Mouse (Mus musculus) forebrain, embryonic 14.5 days (tissue): ENCODE measurements at regions not wholly inside any gene's neighbourhood (a gene's known extent, or its start where the extent isn't known, plus 50 kb on each side); places are given as distances from the start of the nearest gene placed in this dataset.

Source experiments
- ATAC-seq: fragments of 200-750 bp; cut with Nextera tagmentation; 2 replicates; pipeline ENCODE4 v1.8.0; 2017; ENCODE audit warnings: mild to moderate bottlenecking, moderate library complexity
- DNase-seq: peaks from one replicate; pipeline ENCODE4 v3.0.0-alpha.2; 2015; ENCODE audit warnings: low spot score
- H3K27ac ChIP-seq: fragments of 300-500 bp; sonication (generic); 2 replicates; pipeline ENCODE4 v1.5.1; 2014; ENCODE audit warnings: low read depth, mild to moderate bottlenecking, control low read depth, low read length, moderate library complexity
- H3K27me3 ChIP-seq: fragments of 300-500 bp; sonication (generic); replicated peaks from 2 replicates; pipeline ENCODE4 v1.6.1; 2014; ENCODE audit warnings: low read length, control low read depth, mixed read lengths; ENCODE audit not compliant: control insufficient read depth, insufficient read depth
- H3K36me3 ChIP-seq: fragments of 300-500 bp; sonication (generic); 2 replicates; pipeline ENCODE4 v1.6.1; 2014; ENCODE audit warnings: low read length, control low read depth; ENCODE audit not compliant: control insufficient read depth, insufficient read depth
- H3K4me1 ChIP-seq: fragments of 300-500 bp; sonication (generic); 2 replicates; pipeline ENCODE4 v1.6.1; 2014; ENCODE audit warnings: antibody characterized with exemption, low read length, control low read depth; ENCODE audit not compliant: control insufficient read depth, insufficient read depth
- H3K4me2 ChIP-seq: fragments of 300-500 bp; sonication (generic); 2 replicates; pipeline ENCODE4 v1.6.1; 2014; ENCODE audit warnings: mild to moderate bottlenecking, control low read depth, low read length
- H3K4me3 ChIP-seq: fragments of 300-500 bp; sonication (generic); 2 replicates; pipeline ENCODE4 v1.5.1; 2014; ENCODE audit warnings: low read depth, low read length, control low read depth
- H3K9ac ChIP-seq: fragments of 300-500 bp; sonication (generic); 2 replicates; pipeline ENCODE4 v1.6.1; 2014; ENCODE audit warnings: mild to moderate bottlenecking, low read length, control low read depth, moderate library complexity
- H3K9me3 ChIP-seq: fragments of 300-500 bp; sonication (generic); replicated peaks from 2 replicates; pipeline ENCODE4 v1.6.1; 2016; ENCODE audit warnings: low read length, control low read depth, mixed read lengths; ENCODE audit not compliant: control insufficient read depth
- WGBS: fragments of 180-500 bp; shearing (Covaris S2); extraction: QIAGEN DNeasy Blood & Tissue Kit; methylation state at CpG from one replicate; pipeline ENCODE4 v1.1.7; 2014; 5-methylcytosine and 5-hydroxymethylcytosine counted together

DNA sequence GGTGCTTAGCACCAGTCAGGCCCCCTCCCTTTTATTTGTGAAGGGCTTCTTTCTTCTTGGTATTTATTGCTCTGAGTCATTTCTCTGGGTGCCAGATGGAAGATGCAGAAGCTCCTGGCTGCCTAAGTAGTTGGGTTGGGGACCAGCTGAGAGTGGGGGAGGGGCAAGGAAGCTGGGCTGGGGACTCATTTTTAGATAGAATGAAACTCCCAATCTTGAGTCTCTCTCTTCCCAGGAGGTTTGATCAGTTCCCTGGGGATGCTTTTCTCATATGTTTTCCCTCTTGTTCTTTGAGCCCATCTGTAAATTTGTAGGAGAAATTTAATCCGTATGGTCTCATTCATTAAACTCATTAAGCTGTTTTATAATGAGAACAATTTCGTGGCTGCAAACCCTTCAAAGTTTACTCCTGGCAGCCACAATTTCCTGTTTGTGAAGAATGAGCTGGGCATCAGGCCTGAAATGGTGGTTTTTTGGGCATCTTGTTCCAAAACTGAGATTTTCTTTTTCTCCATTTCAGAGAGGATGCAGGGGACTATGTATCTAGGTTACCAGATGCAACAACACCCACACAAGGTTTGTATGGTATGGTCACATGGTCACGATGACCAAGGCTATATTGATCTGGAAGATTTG is 98.9 kb upstream of the Slit3 start:
- Histone ChIP-seq H3K9me3 (no peaks in the 10 kb centered on the region), H3K36me3 (no peaks in the 10 kb centered on the region), H3K4me1 (no peaks in the 10 kb centered on the region), H3K4me3 (no peak overlapping the region), H3K27me3 (no peaks in the 10 kb centered on the region), H3K9ac (no peak overlapping the region), H3K4me2 (no peak overlapping the region), H3K27ac (no peak overlapping the region)
- peak; percentile 57 for DNase-seq
- ATAC-seq: no peak
- 55% methylated on average over 3 of the region's 3 CpGs for WGBS

DNA sequence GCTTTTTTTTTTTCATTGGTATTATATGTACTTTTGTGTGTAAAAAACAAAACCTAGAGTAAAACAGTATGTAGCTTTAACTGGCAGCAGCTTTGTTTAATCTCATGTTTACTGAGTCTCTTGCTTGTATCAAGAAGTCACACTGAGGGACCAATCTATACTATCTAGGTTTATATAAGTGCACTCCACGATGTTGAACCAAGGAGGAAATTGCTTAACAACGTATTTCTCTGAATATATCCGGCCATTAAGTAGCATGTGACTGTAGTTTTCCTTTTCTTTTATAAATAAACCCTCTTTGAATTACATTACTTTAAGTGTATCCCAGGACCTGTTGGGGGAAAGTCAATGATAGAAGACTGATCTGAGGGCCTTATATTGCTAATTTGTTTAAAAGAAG is 104.0 kb upstream of the Slit3 start:
- ATAC-seq: no peak
- H3K9ac ChIP-seq: no peak overlapping the region
- WGBS: 84% methylated on average over 3 of the region's 3 CpGs
- no peaks in the 10 kb centered on the region for H3K36me3 ChIP-seq
- H3K4me1 ChIP-seq: no peaks in the 10 kb centered on the region
- DNase-seq: no peak
- no peak overlapping the region for H3K4me2 ChIP-seq
- H3K4me3 ChIP-seq: no peak overlapping the region
- no peaks in the 10 kb centered on the region for H3K27me3 ChIP-seq
- H3K9me3 ChIP-seq: no peaks in the 10 kb centered on the region
- no peak overlapping the region for H3K27ac ChIP-seq

DNA sequence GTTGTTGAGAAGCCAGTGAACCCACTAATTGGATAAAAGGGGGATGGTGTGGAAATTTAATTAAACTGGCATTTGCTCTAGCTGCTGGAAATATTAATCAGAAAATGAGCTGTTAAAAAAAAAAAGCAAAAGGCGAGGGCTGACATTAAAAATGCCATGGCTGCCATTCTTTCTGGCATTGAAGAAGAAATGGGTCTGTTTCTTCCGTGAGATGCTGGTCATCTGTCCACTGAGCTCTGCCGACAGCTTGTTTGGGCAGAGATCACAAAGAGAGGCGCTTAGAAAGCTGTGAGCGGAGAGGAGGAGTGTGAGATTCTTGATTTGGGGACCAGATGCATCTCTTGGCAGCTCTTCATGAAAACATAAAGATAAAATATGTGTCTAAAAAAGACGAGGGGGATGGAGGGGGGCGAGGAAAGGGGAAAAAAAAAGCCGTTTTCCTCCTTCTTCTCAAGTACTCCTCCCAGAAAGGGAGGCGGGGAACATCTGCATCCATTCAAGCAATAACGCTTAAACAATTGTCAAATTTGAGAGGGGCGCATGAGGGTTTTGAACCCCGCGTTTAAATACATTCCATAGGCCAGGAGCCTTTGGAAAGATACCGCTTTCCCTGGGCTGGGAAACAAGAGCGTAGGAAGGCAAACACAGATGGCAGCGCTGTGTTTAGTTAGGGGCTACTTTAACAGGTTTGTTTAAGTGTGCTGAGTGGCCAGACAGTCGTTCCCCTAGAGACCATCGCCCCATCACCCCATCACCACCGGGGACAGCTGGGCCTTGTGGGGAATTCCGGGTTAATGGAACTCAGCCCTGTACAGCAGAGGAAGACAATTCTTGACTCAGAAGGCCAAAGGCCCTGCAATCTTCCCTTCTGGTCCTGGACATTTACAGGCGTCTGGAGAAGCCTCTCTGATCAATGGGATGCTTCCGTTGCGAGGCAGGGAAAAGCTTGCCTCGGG is 109.2 kb upstream of the Slit3 start:
- Histone ChIP-seq H3K27ac (peak overlapping the region; percentile 65), H3K9ac (no peak overlapping the region), H3K4me2 (no peak overlapping the region), H3K36me3 (no peaks in the 10 kb centered on the region), H3K27me3 (no peaks in the 10 kb centered on the region), H3K4me3 (no peak overlapping the region), H3K9me3 (no peaks in the 10 kb centered on the region), H3K4me1 (peaks cover 9% of the 10 kb centered on the region)
- ATAC-seq (peak; percentile 77), DNase-seq (peak; percentile 84)
- WGBS: 58% methylated on average over 24 of the region's 24 CpGs

DNA sequence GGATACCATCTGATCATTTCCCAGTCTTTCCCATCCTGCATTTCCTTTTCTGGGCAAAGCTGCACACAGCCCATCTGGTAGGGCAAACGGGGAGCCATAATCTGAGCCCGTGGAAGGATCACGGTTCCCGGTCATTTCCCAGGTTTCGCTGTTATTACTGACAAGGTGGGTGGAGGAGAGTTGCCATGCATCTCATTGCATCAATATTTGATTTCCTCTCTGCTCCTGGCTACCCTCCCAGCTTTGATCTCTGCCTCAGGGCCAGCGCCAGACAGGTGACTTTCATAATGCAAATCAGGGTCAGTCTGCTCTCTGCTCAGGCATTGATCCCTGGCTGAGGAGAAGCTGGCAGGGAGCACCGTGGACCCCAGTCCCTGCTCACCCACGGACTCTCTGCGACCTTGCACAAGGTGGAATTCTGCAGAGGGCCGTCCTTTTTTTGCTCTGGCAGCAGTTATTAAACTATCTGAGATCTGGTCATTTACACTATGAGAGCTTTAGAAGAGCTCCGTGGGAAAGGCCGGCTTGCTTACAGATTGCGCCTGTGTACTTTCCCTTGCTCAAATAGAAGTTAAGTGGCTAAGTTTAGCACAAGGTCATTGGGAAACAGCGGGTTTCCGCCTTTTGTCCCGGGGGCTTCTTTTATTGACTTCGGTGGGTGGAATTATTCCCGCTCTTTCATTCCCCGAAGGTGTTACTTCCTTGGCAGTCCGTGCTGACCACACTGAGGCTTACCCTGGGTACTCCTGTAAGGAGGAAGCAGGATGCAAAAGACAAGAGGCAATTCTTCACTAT is 114.1 kb upstream of the Slit3 start:
- DNase-seq (peak; percentile 8), ATAC-seq (no peak)
- H3K27ac ChIP-seq: no peak overlapping the region
- no peaks in the 10 kb centered on the region for H3K9me3 ChIP-seq
- peaks cover 11% of the 10 kb centered on the region for H3K4me1 ChIP-seq
- no peaks in the 10 kb centered on the region for H3K27me3 ChIP-seq
- H3K36me3 ChIP-seq: no peaks in the 10 kb centered on the region
- 47% methylated on average over 20 of the region's 20 CpGs for WGBS
- H3K9ac ChIP-seq: no peak overlapping the region
- H3K4me3 ChIP-seq: no peak overlapping the region
- H3K4me2 ChIP-seq: no peak overlapping the region

DNA sequence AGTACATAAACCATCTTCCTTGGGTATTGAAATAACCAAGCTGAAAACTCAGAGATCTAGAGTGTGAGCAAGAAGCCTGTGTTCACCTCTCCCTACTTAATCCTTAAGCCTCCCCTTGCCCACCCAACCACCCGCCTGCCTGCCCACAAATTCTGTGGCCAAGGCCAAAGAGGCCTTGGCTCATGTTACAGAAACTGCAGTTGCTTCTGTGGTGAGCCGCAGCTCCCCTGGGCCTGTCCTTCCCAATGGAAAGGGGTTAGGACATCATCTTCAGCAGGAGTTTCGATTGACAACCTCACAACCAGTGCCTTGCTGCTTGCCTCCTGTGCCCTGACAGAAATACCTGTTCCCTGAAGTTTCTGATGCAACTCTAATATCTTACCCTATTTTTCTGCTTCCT is 115.9 kb upstream of the Slit3 start:
- ATAC-seq (no peak), DNase-seq (no peak)
- no peak overlapping the region for H3K9ac ChIP-seq
- no peak overlapping the region for H3K4me2 ChIP-seq
- peaks cover 4% of the 10 kb centered on the region for H3K4me1 ChIP-seq
- no peak overlapping the region for H3K27ac ChIP-seq
- no peak overlapping the region for H3K4me3 ChIP-seq
- H3K9me3 ChIP-seq: no peaks in the 10 kb centered on the region
- no peaks in the 10 kb centered on the region for H3K27me3 ChIP-seq
- 80% methylated on average over 3 of the region's 3 CpGs for WGBS
- H3K36me3 ChIP-seq: no peaks in the 10 kb centered on the region

DNA sequence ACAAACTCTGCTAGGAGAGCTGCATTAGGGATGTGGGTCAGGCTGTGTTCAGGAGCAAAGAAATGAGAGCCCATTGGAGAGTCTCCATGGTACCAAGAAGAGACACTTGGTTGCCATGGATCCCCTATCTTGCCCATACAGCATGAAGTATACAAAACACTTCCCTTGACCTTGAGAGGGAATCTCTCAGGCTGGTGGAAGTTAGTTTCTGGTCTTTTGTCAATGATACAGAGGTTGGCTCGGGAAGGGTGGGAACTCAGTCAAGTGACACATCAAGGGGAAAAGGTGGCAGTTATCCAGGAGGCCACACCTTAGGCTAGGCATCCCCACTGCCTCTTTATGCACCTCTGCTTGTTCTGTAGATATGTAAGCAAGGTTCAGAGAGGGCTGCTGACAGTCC is 116.6 kb upstream of the Slit3 start:
- DNase-seq (no peak), ATAC-seq (no peak)
- no peak overlapping the region for H3K4me2 ChIP-seq
- WGBS: 50% methylated on average over 1 of the region's 1 CpGs
- H3K36me3 ChIP-seq: no peaks in the 10 kb centered on the region
- H3K4me1 ChIP-seq: peaks cover 4% of the 10 kb centered on the region
- H3K9me3 ChIP-seq: no peaks in the 10 kb centered on the region
- H3K27ac ChIP-seq: no peak overlapping the region
- H3K27me3 ChIP-seq: no peaks in the 10 kb centered on the region
- H3K9ac ChIP-seq: no peak overlapping the region
- no peak overlapping the region for H3K4me3 ChIP-seq

DNA sequence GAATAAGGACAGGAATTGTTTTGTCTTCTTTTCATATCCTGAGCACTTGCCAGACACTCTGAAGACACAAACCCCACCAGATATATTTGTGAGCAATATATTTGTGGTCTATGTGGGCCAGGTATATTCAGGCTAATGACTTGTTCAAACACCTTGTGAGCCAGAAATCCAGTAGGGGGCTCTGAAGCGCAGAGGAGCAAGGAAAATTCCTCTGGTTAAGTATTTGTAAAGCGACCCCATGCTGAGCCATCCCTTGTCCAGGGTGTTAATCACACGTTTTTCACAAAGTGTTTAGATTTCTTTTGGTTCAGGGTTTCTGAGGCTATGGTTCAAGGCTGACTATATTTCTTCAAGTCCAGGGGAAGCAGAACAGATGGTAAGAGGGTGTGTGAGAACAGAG is 117.1 kb upstream of the Slit3 start:
- H3K27me3 ChIP-seq: no peaks in the 10 kb centered on the region
- no peak overlapping the region for H3K4me2 ChIP-seq
- H3K27ac ChIP-seq: no peak overlapping the region
- no peaks in the 10 kb centered on the region for H3K9me3 ChIP-seq
- no peak overlapping the region for H3K4me3 ChIP-seq
- H3K9ac ChIP-seq: no peak overlapping the region
- no peak for ATAC-seq
- DNase-seq: peak; percentile 6
- peaks cover 4% of the 10 kb centered on the region for H3K4me1 ChIP-seq
- H3K36me3 ChIP-seq: no peaks in the 10 kb centered on the region
- WGBS: 23% methylated on average over 3 of the region's 3 CpGs

DNA sequence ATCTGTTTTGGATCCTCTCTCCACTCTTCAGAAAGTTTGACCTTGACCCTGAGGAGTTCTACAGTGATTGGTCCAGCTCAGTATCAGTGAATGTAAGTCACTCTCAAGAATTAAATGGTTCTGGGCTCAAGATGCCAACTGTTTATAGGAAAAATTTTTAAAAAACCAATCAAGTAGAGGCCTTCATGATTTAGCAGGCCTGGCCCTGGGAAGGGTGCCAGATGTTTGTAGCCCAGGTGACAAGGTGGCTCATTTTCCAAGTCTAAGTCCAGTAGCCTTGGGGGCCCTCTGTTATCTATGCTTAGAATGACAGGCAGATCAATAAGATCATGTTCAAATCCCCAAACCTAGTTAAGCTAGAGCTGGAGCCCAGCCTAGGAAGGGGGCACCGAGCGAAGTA is 123.1 kb upstream of the Slit3 start:
- Histone ChIP-seq H3K4me2 (no peak overlapping the region), H3K4me1 (no peaks in the 10 kb centered on the region), H3K9me3 (no peaks in the 10 kb centered on the region), H3K9ac (no peak overlapping the region), H3K27ac (no peak overlapping the region), H3K4me3 (no peak overlapping the region), H3K27me3 (no peaks in the 10 kb centered on the region), H3K36me3 (no peaks in the 10 kb centered on the region)
- ATAC-seq (no peak), DNase-seq (no peak)
- WGBS: 89% methylated on average over 2 of the region's 2 CpGs
